Mouse (Mus musculus) mouse trophoblast stem cell (cell line): ENCODE data around the gene Bche.

Experiments used
- in situ Hi-C, 2 experiments: fragments of 300-500 bp; cut with MseI, MboI; formaldehyde crosslinking; loops; 2 replicates in 1 of 2; 3 replicates in 1 of 2; pipeline ENCODE4 v1.15.1; 2025

Gene Bche

DNA sequence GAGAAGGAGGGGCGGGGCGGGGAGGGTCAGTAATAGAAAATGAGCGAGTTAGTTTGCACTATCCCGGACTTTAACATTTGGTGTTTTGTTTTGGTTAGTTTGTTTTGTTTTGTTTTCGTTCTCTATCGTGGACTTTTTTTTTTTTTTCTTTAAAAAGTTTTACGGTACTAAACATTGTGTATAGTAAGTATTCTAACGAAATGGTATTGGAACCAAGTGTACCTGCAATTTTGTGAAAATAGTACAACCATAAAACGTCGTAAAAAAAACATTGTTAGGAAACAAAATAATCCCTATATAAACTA lies at the start of gene Bche:
Gene Bche (minus strand): TSS at position 6 of the 305 bp plus-strand sequence.
- in situ Hi-C loops, result no loop called here

DNA sequence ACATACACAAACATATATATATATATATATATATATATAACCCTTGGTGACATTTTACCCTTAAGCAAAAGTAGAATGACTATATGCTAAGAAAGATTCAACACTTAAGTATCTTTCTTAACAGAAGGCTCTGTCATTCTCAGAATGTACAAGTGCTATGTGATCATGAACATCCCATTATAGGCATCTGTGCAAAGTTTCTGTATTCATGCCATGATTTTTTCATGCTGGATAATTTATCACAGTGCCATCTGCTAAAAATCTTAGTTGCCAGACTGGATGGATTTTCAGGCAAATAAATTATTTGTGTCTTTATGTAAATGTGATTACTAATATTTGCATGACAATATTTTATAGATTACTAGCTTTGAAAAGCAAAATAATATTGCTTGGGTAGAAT lies 33.8 kb upstream of the Bche start:
- in situ Hi-C loops, result no loop called here

DNA sequence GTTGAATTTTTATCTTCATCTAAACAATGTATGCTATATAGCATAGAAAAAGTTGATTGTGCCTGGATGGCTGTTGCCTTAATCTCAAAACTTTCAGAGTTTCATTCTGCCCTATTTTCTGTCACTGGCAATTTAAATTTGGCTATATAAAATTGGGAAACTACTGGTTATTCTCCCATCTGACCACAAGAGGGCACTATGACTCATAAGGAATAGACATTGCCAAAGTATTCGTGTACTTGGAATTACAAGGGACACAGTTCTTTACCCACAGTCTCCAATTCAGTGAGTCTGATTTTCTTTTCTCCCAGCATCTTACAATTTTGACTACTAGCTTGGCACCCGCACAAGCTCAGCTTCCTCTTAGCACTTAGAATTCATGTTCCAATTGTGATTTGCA lies 23.5 kb upstream of the Bche start:
- in situ Hi-C loops, result no loop called here

DNA sequence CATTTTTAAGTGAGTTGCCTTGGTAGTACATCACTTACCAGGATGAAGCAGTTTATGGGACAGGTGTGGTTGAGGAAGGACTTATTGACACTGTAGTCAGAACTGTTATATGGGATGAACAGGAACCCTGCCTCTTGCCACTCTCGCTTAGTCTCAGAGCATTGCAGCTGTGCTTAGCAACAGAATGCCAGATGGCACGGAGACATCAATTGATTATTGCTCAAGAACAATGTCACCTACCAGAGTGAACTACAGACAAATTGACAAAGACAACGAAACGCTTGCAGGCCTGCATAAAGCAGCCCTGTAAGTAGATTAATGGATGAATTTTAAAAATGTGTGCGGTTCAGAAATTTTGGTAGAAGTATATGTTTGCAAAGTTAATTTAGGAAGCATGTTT lies 21.3 kb upstream of the Bche start:
- in situ Hi-C loops, result no loop called here

DNA sequence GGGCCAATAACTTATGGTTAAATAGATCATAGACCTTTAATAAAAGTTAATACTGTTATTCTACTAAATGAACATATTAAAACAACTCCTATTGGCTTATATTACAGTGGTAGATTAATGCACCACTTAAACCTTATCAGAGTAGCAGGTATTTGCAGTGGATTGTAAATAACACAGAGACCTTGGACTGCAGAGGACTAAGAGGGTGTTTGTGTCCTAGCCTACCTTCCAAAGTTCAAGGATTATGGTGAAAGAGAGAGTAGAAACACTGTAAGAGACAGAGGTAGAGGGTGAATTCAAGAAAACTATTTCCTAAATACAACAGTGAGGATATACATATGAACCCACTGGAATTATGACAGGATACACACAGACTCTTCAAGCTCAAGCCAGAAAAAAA lies 17.5 kb upstream of the Bche start:
- in situ Hi-C loops, result no loop called here

- in situ Hi-C loops, result no loop called here
Observed at GRCm38 (mm10) chr3:73724869-73725268, 16.7 kb upstream of the Bche start.

GRCm38 (mm10) chr3:73717610-73718284 lies 9.5 kb upstream of the Bche start:
- in situ Hi-C loops, result no loop called here

GRCm38 (mm10) chr3:73709871-73710270 lies 1.7 kb upstream of the Bche start:
- in situ Hi-C loops, result no loop called here

DNA sequence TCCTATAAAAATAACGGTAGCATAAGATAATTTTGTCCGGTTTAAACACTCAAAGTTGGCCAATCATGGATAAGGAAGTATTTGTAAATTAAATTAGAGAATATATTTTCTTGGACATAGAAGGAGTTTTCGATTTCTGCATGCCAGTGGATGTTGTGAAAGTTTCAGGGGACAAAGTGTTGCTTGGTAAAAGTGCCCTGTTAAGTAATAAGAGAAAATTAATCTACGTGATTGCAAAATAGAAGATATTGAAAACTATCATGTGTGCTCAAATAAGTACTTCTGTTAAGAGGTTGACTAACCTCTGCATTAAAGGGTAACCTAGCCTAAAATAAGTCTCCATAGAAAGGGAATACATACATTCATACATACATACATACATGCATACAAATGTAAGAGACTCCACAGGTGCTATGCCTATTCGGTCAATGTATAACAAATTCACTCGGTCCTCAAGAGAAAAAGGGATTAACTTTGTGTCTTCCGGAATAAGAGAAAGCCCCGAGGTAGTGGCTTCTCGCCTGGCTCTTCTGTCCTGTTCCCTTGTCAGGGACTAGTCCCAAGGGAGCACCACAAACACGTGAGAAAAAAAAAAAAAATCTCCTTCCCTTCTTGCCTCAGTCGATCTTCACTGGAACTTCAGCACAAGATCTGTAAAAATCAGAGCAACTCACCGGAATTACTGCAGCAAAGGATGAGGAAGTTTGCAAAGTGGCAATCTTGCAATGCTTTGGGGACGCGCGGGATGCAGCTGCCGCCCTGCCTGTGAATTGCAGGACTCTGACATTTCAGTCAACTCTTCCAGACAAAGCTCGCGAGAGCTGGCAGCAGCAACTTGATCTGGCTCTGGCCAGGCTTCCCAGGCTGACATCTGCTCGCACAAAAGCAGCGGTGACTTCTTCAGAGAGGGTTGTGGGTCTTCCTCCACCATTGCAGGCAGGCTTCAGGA lies 480 bp downstream of the Bche start:
- in situ Hi-C loops, result no loop called here

GRCm38 (mm10) chr3:73706544-73706943 lies 1.7 kb downstream of the Bche start:
- in situ Hi-C loops, result no loop called here

- in situ Hi-C loops, result no loop called here
Observed at GRCm38 (mm10) chr3:73698889-73699288, 9.3 kb downstream of the Bche start.

DNA sequence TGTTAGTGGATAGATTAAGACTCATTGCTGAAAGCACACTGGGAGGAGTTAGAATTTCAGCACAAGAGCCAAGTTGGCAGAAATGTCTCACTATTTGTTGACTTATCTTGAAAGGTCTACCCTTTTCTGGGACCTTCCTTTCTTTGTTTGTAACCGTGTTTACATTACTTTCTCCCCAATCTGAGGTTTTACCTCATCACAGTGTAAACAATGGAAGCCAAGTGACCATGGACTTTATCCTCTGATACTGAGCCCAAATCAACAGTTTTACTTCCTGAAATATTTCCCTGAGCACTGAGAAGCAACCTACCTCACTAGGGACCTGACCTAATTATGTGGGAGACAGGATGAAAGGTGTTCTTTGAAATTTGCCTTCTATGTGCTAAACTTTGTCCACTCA lies 34.9 kb downstream of the Bche start:
- in situ Hi-C loops, result no loop called here

GRCm38 (mm10) chr3:73668172-73668571 lies 40.0 kb downstream of the Bche start:
- in situ Hi-C loops, result no loop called here

GRCm38 (mm10) chr3:73667245-73668131 lies 40.7 kb downstream of the Bche start:
- in situ Hi-C loops, result no loop called here

DNA sequence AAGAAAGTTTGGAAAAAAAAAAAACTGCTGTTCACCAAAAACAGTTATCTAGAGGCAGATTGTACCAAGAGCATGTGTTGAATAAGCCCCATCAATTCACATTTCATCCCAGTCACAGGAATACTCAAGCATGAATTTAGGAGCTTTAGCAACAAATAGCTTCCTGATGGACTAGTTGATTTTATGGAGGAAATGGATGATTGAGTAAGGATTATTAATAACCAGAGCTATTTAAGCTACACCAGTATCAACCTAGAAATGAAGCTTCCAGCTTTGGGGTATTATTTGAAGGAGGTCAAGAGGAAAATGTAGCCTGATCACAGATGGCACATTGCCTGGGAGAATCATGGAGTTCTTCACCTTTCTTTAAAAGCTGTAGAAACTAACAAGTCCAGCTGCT lies 57.9 kb downstream of the Bche start:
- in situ Hi-C loops, result no loop called here

DNA sequence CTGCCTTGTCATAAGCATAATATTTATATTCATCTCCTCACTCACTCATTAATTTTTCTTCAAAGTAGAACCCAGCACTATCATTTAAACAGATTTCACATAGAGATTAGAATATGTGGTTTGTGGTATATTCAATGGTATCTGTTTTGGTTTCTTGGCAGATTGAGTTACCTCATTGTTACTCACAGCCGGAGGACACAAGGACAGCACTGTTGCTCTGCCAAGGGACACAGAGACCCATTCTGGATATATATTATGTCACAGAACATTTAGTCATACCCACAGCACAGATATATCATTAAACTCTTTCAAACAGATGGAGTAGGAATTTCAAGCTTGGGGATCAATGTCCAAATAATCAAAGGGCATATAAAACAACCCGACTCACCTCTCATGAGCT lies 61.2 kb downstream of the Bche start:
- in situ Hi-C loops, result no loop called here

GRCm38 (mm10) chr3:73611421-73611820 lies 96.8 kb downstream of the Bche start:
- in situ Hi-C loops, result no loop called here

GRCm38 (mm10) chr3:73591757-73592533 lies 116.3 kb downstream of the Bche start:
- in situ Hi-C loops, result no loop called here
